Mouse (Mus musculus) CH12.LX (cell line): ENCODE measurements around the gene Tmem56.

ENCODE experiments used
- CTCF ChIP-seq, 2 experiments: IDR thresholded peaks in 1 of 2; conservative IDR thresholded peaks in 1 of 2; 2 replicates each; pipeline ENCODE4 v1.5.1; 2011 to 2012; ENCODE audit warnings: low read depth in 2 of 2, low read length in 2 of 2, improper control_type of control experiment in 1 of 2, inconsistent platforms in 1 of 2, mild to moderate bottlenecking in 1 of 2, moderate library complexity in 1 of 2
- MXI1 ChIP-seq: IDR thresholded peaks from 2 replicates; pipeline ENCODE4 v1.6.1; 2011; ENCODE audit warnings: mild to moderate bottlenecking, low read depth, low read length, improper control_type of control experiment
- USF1 ChIP-seq: IDR thresholded peaks from 2 replicates; pipeline ENCODE4 v1.6.1; 2014; ENCODE audit warnings: low read depth, mild to moderate bottlenecking, inconsistent platforms, low read length, improper control_type of control experiment

- TF ChIP-seq USF1 = no peak
- no peak for TF ChIP-seq MXI1
- TF ChIP-seq CTCF (conservative IDR thresholded peaks at IDR 0.05 in 1 of 2, IDR thresholded peaks at IDR 0.05 in 1 of 2; ENCODE audit: low read depth in 2 of 2, low read length in 2 of 2) = no peak
These were observed 3.2 kb downstream of the Tmem56 start for GRCm38 (mm10) chr3:121279679-121280078.
